Mouse (Mus musculus) heart, adult 2 months (tissue): ENCODE data around the gene 3110082I17Rik.

Experiments used
- CTCF ChIP-seq: fragments of 200-600 bp; IDR thresholded peaks from 2 replicates; pipeline ENCODE4 v1.8.1; 2022; ENCODE audit warnings: antibody characterized with exemption, mild to moderate bottlenecking, moderate library complexity
- EP300 ChIP-seq: fragments of 200-500 bp; IDR thresholded peaks from 2 replicates; pipeline ENCODE4 v1.6.1; 2011; ENCODE audit warnings: low read depth, low read length, control low read depth; ENCODE audit not compliant: insufficient read depth
- POLR2A ChIP-seq: fragments of 200-500 bp; IDR thresholded peaks from 2 replicates; pipeline ENCODE4 v1.6.1; 2011; ENCODE audit warnings: mild to moderate bottlenecking, low read depth, low read length, control low read depth; ENCODE audit not compliant: insufficient read depth

DNA sequence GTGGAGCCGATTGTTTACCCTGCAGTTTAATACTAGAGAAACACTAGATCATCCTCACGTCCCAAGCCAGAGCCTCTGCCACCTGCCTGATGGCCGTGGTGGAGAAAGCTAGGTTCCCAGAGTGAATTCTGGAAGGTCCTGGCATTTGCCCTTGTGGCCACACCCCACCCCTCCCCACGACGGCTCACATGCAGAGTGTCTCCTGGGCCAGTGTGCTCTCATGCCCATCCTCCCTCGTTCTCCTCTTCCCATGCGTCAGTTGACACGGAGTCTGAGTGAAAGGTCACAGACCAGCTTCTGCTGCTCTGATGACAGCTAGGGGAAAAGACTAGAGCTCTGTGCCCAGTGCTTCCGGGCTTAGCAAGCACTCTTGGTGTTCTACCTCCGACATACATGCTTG lies 75.8 kb downstream of the 3110082I17Rik start:
- TF ChIP-seq POLR2A (peak; percentile 38; the same call in 1 of the 2 replicates), CTCF (0 out of 2 replicates have a peak, but pooled peaks have one; percentile 8), EP300 (peak; percentile 88)
